Mouse (Mus musculus) heart, embryonic 16.5 days (tissue): ENCODE results near the gene Dlgap5. TPM values are rescaled to one million over a fixed set of nuclear protein-coding genes. Genes with fewer than 3 reads are reported as not detected.

ENCODE experiments used
- ATAC-seq: fragments of 200-750 bp; cut with Nextera tagmentation; replicated peaks from 2 replicates; pipeline ENCODE4 v1.8.0; 2017; ENCODE audit warnings: moderate number of reproducible peaks; ENCODE audit not compliant: insufficient read depth, low FRiP score; ENCODE audit errors: extremely low read depth
- H3K27ac ChIP-seq: fragments of 300-500 bp; sonication (generic); 2 replicates; pipeline ENCODE4 v1.5.1; 2014; ENCODE audit warnings: mild to moderate bottlenecking, low read length, control low read depth, moderate library complexity
- H3K27me3 ChIP-seq: fragments of 300-500 bp; sonication (generic); 2 replicates; pipeline ENCODE4 v1.6.1; 2014; ENCODE audit warnings: low read length, mixed read lengths; ENCODE audit not compliant: control insufficient read depth, insufficient read depth
- H3K36me3 ChIP-seq: fragments of 300-500 bp; sonication (generic); 2 replicates; pipeline ENCODE4 v1.6.1; 2014; ENCODE audit not compliant: control insufficient read depth, insufficient read depth
- H3K4me1 ChIP-seq: fragments of 300-500 bp; sonication (generic); 2 replicates; pipeline ENCODE4 v1.6.1; 2014; ENCODE audit warnings: low read length, mixed read lengths; ENCODE audit not compliant: control insufficient read depth, insufficient read depth
- H3K4me2 ChIP-seq: fragments of 300-500 bp; sonication (generic); 2 replicates; pipeline ENCODE4 v1.6.1; 2014; ENCODE audit warnings: low read depth, mild to moderate bottlenecking, control low read depth, low read length
- H3K4me3 ChIP-seq: fragments of 300-500 bp; sonication (generic); 2 replicates; pipeline ENCODE4 v1.5.1; 2014; ENCODE audit warnings: mild to moderate bottlenecking, control low read depth, low read length
- H3K9ac ChIP-seq: fragments of 300-500 bp; sonication (generic); 2 replicates; pipeline ENCODE4 v1.6.1; 2014; ENCODE audit warnings: low read length, control low read depth
- H3K9me3 ChIP-seq: fragments of 300-500 bp; sonication (generic); replicated peaks from 2 replicates; pipeline ENCODE4 v1.6.1; 2016; ENCODE audit warnings: low read length; ENCODE audit not compliant: control insufficient read depth
- WGBS: fragments of 180-500 bp; shearing (Covaris S2); extraction: QIAGEN DNeasy Blood & Tissue Kit; methylation state at CpG from one replicate; pipeline ENCODE4 v1.1.7; 2014; 5-methylcytosine and 5-hydroxymethylcytosine counted together
- polyA plus RNA-seq: library from polyadenylated mRNA; unstranded; fragments of >200 nt; fragmentation: Nextera tagmentation; extraction: Ambion mirVana; gene quantifications from 2 replicates; pipeline ENCODE4 v1.2.1, GENCODE M21; 2015

Gene Dlgap5
- polyA plus RNA-seq, 1 experiment from 2014 or later, result 35.1 TPM

DNA sequence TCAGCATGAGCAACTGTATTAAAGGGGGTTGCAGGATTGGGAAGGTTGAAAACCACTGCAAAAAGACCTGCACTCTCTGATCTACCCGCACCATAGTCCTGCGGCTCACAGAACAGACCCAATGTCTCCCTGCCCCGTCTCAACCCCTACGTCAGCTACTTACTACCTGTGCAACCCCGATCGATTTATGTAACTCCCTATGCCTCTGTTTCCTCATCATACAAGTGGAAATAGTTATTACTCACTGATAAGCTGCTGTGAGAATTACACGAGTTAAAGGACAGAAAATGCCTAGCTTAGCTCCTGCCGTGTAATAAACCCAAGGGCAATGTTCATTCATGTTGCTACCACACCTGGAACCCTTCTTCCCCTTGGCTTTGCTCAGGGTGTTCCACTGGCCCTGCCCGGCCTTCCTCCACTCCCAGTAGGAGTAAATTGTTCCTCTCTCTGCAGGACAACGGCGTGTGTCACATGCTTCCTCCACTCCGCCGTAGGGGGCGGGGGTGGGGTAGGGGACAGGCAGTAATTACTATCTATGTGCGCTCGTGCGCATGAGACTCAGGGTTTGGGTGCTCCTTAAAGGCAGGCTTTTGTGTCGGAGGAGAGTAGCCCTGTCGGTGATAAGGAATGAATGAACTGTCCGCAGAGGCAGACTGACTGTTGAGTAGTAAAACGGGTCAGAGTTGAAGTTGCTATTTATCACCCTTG, 53.3 kb downstream of the Dlgap5 start:
- Histone ChIP-seq H3K9me3 (no peaks in the 10 kb centered on the region), H3K4me2 (peak overlapping the region; percentile 58), H3K27ac (no peak overlapping the region), H3K4me1 (peaks cover 5% of the 10 kb centered on the region), H3K9ac (peak overlapping the region; percentile 20; the same call in 1 of the 2 replicates), H3K27me3 (no peaks in the 10 kb centered on the region), H3K36me3 (no peaks in the 10 kb centered on the region), H3K4me3 (peak overlapping the region; percentile 22)
- WGBS, result 31% methylated on average over 21 of the region's 21 CpGs
- 0 out of 2 replicates have a peak, but pooled peaks have one; percentile 34 for ATAC-seq

DNA sequence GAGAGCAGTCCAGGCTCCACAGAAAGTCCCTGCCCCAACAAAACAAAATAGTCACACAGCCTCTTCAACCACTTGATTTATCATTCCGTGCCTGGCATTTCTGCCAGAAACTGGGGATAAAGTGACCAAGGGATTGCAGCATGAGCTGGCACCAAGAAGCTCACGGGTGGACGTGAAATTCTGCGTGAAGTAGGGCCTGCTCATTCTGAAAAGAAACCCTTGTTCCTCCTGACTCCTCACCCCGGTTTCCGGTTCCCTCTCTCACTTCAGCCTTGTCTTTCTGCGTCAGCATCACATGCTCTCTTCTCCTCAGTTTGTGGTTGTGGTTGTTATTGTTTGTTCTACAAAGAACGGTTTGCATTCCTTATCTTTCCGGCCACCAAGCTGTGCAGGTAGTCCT, 56.3 kb downstream of the Dlgap5 start:
- no peak overlapping the region for H3K9ac ChIP-seq
- H3K27ac ChIP-seq, result no peak overlapping the region
- H3K9me3 ChIP-seq, result no peaks in the 10 kb centered on the region
- peaks cover 3% of the 10 kb centered on the region for H3K4me1 ChIP-seq
- H3K4me2 ChIP-seq, result no peak overlapping the region
- no peaks in the 10 kb centered on the region for H3K36me3 ChIP-seq
- no peaks in the 10 kb centered on the region for H3K27me3 ChIP-seq
- no peak overlapping the region for H3K4me3 ChIP-seq
- no peak for ATAC-seq
- WGBS, result 65% methylated on average over 9 of the region's 9 CpGs

DNA sequence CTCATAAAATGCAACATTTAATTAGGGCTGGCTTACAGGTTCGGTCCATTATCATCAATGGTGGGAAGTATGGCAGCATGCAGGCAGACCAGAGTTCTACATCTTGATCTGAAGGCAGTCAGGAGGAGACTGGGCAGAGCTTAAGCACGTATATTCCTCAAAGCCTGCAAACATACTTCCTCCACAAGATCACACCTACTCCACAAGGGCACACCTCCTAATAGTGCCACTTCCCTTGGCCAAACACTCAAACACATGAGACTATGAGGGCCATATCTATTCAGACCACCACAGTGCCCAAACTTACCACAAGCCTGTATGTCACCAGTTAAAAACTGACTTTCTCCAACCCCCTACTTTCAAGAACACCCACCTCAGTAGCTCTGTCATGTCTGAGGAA, 56.8 kb downstream of the Dlgap5 start:
- no peak for ATAC-seq
- 78% methylated on average over 2 of the region's 2 CpGs for WGBS
- H3K9me3 ChIP-seq, result no peaks in the 10 kb centered on the region
- H3K9ac ChIP-seq, result no peak overlapping the region
- no peak overlapping the region for H3K4me2 ChIP-seq
- no peak overlapping the region for H3K4me3 ChIP-seq
- no peak overlapping the region for H3K27ac ChIP-seq
- no peaks in the 10 kb centered on the region for H3K27me3 ChIP-seq
- no peaks in the 10 kb centered on the region for H3K36me3 ChIP-seq
- H3K4me1 ChIP-seq, result peaks cover 2% of the 10 kb centered on the region; the same call in 1 of the 2 replicates

DNA sequence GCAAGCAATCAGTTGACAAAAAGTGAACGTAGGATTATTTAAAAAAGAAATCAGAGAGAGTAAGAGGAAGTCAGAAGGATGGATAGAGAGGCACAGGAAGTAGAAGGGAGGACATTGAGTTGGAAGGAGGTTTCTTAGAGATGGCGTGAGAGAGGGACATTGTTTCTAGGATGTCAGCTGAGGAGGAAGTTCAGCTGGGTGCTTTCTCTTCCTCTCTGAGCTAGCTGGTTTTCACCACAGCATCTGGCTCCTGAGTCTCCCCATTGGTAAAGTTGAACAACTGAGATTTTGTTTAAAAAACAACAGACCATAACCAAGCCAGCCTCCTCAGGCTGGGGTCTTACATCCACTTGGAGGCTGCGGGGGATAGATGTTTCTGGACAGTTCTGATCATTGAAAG, 58.6 kb downstream of the Dlgap5 start:
- H3K9me3 ChIP-seq, result no peaks in the 10 kb centered on the region
- no peak overlapping the region for H3K27ac ChIP-seq
- no peak overlapping the region for H3K9ac ChIP-seq
- H3K4me1 ChIP-seq, result no peaks in the 10 kb centered on the region; the same call in 1 of the 2 replicates
- no peaks in the 10 kb centered on the region for H3K36me3 ChIP-seq
- H3K4me2 ChIP-seq, result no peak overlapping the region
- no peak for ATAC-seq
- H3K4me3 ChIP-seq, result no peak overlapping the region
- WGBS, result 59% methylated on average over 3 of the region's 3 CpGs
- no peaks in the 10 kb centered on the region for H3K27me3 ChIP-seq

DNA sequence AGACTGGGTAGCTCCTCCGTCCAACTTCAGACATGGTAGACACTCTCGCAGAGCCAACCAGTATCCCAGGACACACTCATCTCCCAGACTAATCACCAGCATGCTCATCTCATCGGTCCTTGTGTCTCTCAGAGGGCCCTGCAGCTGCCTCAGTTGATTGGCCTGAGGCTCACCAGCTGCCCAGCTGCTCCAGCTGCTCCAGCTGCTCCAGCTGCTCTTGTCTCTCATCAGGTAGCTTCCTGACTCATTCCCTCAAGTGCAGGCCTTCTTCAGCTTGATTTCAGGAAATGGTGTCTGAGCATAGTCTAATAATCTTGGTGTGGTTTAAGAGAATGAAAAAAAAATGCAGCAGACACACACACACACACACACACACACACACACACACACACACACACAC, 61.6 kb downstream of the Dlgap5 start:
- WGBS, result 78% methylated on average over 3 of the region's 3 CpGs
- no peak for ATAC-seq
- H3K27ac ChIP-seq, result no peak overlapping the region

DNA sequence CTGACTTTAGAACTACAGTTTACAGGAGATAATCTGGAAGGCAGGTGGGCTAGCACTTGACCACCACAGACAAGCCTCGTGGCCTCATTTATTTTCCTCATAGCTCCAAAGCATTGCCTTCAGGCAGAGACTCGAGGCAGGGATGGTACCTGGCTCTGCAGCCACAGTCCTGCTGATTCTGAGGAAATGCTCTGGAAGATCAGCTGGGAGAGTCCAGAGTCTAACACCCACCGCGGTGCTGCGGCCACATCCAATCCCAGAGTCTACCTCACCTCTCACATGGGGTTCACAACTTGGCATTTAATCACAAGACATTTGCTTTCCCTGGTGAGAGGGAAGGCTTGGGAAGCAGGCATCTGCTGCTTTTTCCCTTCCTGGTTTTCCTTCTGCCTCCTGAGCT, 63.3 kb downstream of the Dlgap5 start:
- no peak overlapping the region for H3K4me3 ChIP-seq
- H3K4me1 ChIP-seq, result no peaks in the 10 kb centered on the region
- no peaks in the 10 kb centered on the region for H3K9me3 ChIP-seq
- no peak for ATAC-seq
- no peak overlapping the region for H3K9ac ChIP-seq
- H3K4me2 ChIP-seq, result no peak overlapping the region
- H3K27ac ChIP-seq, result no peak overlapping the region
- no peaks in the 10 kb centered on the region for H3K36me3 ChIP-seq
- WGBS, result 58% methylated on average over 5 of the region's 5 CpGs
- H3K27me3 ChIP-seq, result no peaks in the 10 kb centered on the region

More for the DNA sequence above, 61.6 kb downstream of the Dlgap5 start:
- H3K4me2 ChIP-seq, result no peak overlapping the region
- no peaks in the 10 kb centered on the region for H3K9me3 ChIP-seq
- H3K27me3 ChIP-seq, result no peaks in the 10 kb centered on the region
- H3K4me1 ChIP-seq, result no peaks in the 10 kb centered on the region
- H3K4me3 ChIP-seq, result no peak overlapping the region
- no peaks in the 10 kb centered on the region for H3K36me3 ChIP-seq
- H3K9ac ChIP-seq, result no peak overlapping the region

DNA sequence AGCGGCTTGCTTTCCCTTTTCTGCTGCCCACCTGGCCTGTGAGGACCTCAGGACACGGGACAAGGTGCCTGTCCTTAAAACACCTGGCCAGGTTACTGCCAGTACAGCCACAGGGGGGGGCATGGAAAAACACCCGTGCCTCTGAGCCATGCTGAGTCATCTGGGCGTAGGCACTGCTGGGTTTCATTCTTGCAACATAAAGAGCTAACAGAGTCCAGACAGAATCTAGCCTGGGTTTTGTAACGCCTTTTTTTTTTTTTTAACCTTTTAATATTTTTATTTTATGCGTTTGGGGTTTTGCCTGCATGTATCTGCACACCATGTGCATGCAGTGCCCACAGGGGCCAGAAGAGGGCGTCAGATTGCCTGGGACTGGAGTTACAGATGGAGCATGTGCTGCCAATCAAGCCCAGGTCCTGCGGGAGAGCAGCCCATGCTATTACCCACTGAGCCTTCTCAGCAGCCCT, 64.1 kb downstream of the Dlgap5 start:
- H3K9me3 ChIP-seq, result no peaks in the 10 kb centered on the region
- no peaks in the 10 kb centered on the region for H3K36me3 ChIP-seq
- H3K27ac ChIP-seq, result no peak overlapping the region
- 62% methylated on average over 8 of the region's 8 CpGs for WGBS
- H3K4me3 ChIP-seq, result no peak overlapping the region
- ATAC-seq, result no peak
- H3K9ac ChIP-seq, result no peak overlapping the region
- H3K4me2 ChIP-seq, result no peak overlapping the region
- no peaks in the 10 kb centered on the region for H3K27me3 ChIP-seq
- no peaks in the 10 kb centered on the region for H3K4me1 ChIP-seq

DNA sequence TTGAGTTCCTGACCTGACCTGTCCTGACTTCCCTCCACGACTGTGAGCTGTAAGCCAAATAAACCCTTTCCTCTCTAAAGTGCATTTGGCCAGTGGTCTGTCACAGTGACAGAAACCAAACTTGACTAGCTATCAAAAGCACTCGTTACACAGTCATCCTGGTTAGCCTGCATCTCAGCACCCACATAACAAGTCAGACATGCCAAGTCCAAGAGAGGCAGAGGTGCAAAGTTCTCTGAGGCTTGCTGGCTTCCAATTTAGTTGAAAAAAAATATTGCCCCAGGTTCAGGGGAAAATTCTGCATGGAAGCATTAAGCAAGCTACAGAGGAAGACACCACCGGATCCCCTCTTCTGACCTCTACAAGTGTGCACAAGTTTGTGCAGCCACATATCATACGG, 65.0 kb downstream of the Dlgap5 start:
- H3K4me1 ChIP-seq, result no peaks in the 10 kb centered on the region
- no peak overlapping the region for H3K4me2 ChIP-seq
- ATAC-seq, result no peak
- H3K27ac ChIP-seq, result no peak overlapping the region
- H3K4me3 ChIP-seq, result no peak overlapping the region
- 69% methylated on average over 4 of the region's 4 CpGs for WGBS
- no peak overlapping the region for H3K9ac ChIP-seq
- no peaks in the 10 kb centered on the region for H3K9me3 ChIP-seq
- no peaks in the 10 kb centered on the region for H3K27me3 ChIP-seq
- no peaks in the 10 kb centered on the region for H3K36me3 ChIP-seq

DNA sequence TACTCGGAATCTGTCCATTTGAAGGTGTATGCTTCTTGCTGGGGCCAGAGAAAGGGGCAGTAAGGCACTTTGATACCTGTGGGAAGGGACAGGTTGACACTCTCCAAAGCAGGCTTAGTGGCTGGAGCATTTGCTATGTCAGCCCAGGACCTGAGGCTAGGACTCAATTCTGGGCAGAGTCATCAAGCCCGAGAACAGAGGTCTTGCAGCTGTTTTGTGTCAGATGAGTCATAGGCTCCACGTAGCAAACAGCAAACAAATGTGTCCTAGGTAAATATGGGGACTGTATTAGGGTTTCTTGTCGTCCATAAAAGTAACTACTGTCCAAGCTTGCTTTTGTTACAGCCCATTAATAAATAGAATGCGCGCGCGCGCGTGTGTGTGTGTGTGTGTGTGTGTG, 65.9 kb downstream of the Dlgap5 start:
- 88% methylated on average over 10 of the region's 10 CpGs for WGBS

More for the DNA sequence above, 65.9 kb downstream of the Dlgap5 start:
- Histone ChIP-seq H3K27ac (no peak overlapping the region), H3K9ac (no peak overlapping the region), H3K27me3 (no peaks in the 10 kb centered on the region), H3K4me3 (no peak overlapping the region), H3K4me2 (no peak overlapping the region), H3K9me3 (no peaks in the 10 kb centered on the region), H3K36me3 (no peaks in the 10 kb centered on the region), H3K4me1 (no peaks in the 10 kb centered on the region)
- no peak for ATAC-seq
